Mouse (Mus musculus): ENCODE data around the gene Rhobtb1.

Rhobtb1 gene

DNA sequence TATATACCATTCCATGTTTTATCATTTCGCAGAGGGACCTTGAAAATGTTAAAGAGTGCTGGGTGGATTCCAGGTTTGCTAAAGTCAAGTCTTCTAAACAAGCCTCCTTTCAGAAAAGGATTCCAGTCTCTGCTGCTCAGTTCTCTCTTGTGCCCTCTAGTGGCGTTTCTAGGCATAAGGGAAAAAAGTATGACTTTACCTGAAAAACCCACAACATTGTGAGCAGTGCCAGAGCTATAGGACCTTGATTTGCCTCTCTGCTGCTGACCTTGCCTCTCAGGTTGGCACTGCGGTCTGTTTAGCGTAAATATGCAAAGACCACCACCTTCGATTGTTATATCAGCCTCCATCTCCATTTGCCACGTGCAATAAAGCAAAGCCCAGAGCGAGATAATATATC, 13.9 kb downstream of the Rhobtb1 start:
- DNase-seq (ENCODE audit: low read depth), result peak; percentile 16

DNA sequence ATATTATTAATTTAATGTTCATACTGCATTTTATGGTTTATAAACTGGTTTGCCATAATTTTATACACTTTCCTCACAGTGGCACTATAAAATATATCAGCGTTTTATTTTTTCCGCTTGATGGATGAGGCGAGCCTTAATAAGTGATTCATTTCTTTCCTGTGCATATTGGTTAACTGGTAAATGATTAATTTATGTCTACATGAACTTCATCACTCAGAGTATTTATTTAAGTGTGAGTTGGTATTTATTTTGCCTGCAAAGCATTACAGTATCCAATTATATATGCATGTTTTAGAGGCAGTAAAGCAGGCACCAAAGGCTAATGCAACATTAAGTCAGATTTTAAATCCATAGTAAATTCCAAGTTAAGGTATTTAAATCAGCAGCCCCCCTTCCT, 14.6 kb downstream of the Rhobtb1 start:
- DNase-seq (ENCODE audit: low read depth), result no peak

GRCm38 (mm10) chr10:69166514-69166913, 15.3 kb downstream of the Rhobtb1 start:
- no peak for DNase-seq (ENCODE audit: low read depth)

- no peak for DNase-seq (ENCODE audit: low read depth)
These were observed 21.2 kb downstream of the Rhobtb1 start for GRCm38 (mm10) chr10:69172412-69172811.

GRCm38 (mm10) chr10:69176116-69176515, 24.9 kb downstream of the Rhobtb1 start:
- no peak for DNase-seq (ENCODE audit: low read depth)

GRCm38 (mm10) chr10:69179341-69179740, 28.1 kb downstream of the Rhobtb1 start:
- no peak for DNase-seq (ENCODE audit: low read depth)

- DNase-seq (ENCODE audit: low read depth), result no peak
These were observed 29.8 kb downstream of the Rhobtb1 start for GRCm38 (mm10) chr10:69180997-69181396.

- DNase-seq (ENCODE audit: low read depth), result no peak
These were observed 33.7 kb downstream of the Rhobtb1 start for GRCm38 (mm10) chr10:69184903-69185302.

GRCm38 (mm10) chr10:69185431-69185830, 34.2 kb downstream of the Rhobtb1 start:
- no peak for DNase-seq (ENCODE audit: low read depth)

- peak; percentile 37 for DNase-seq (ENCODE audit: low read depth)
These were observed 35.0 kb downstream of the Rhobtb1 start for GRCm38 (mm10) chr10:69185894-69186893.

DNA sequence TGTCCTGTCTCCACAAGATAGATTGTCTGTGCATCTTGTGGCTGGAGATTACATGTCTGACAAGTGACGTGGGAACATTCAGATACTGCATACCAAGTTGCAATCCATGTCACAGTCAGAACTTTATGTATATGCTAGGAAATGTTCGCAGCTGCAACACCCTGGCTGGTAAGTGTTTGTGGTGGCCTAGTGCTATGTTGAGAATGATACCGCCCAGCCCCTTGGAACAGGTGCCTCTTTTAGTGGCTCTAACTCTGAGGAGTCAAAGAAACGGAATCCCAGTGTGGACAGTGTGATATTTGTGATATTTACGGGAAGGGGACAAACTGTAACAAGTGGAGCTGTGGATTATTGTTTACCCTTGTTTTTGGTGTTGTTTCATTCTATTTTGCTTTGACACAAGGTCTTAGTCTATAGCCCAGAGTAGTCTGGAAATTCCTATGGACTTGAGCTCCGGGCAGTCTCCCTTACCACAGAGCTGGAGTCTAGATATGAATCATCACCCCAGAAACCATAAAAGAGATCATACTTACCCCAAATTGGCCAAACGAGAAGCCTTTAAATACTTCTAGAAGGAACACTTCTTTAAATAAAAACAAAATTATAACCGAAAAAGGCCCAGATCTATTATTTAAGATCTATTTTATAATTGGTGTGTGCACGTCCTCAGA, 36.7 kb downstream of the Rhobtb1 start:
- no peak for DNase-seq (ENCODE audit: low read depth)

GRCm38 (mm10) chr10:69190434-69191160, 39.4 kb downstream of the Rhobtb1 start:
- no peak for DNase-seq (ENCODE audit: low read depth)

GRCm38 (mm10) chr10:69192266-69192665, 41.0 kb downstream of the Rhobtb1 start:
- DNase-seq (ENCODE audit: low read depth), result no peak

GRCm38 (mm10) chr10:69193721-69194120, 42.5 kb downstream of the Rhobtb1 start:
- DNase-seq (ENCODE audit: low read depth), result no peak

DNA sequence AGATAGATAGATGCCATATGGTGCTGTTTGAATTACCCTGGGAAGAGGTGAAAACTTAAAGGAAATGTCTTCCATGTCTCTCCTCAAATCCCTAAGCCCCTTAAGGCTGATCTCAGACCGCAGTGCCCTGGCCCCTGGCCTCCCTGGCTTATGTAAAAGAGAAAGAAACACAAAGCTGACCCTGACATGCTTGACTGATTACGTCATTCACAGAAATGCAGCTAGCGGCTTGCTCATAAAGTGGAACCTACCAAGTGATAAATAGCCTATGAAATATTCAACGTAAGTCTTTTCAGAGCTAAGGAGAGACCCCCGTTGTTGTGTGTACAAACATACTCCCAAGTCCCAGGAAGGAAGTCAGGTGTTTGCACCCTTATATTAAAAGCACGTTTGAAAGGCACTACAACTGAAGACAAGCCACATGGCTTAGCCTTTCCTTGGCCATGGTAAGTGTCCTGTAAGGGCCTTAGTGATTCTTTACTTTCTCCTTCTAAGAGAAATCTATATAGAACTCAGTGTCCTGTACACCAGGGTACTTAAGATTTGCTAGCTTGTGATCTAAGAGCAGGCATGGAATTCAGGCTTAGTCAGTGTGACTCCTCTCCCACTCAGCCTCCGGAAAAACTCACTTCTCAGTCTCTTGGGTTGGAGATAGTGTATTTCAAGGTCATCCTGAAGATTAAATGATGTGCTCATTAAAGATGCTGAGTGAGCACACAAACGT, 53.6 kb downstream of the Rhobtb1 start:
- DNase-seq (ENCODE audit: low read depth), result no peak

DNA sequence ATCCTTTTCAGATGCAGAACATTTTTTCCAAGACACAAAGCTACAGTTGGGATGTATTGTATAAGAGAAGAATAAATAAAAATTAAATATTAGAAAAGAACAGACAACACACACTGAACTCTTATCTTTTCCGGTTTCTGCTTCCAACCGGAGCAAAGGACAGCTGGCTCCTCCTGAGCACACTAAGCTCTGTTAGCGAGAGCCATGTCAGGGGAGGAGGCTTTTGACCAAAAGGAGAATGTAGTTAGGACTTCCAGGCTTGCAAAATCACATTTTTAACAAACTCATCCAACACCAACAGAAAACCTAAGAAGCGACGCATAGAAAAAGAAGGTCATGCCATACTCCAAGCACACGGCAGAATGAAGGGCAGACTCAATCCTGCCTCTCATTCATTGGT, 54.8 kb downstream of the Rhobtb1 start:
- no peak for DNase-seq (ENCODE audit: low read depth)

GRCm38 (mm10) chr10:69207481-69207880, 56.2 kb downstream of the Rhobtb1 start:
- DNase-seq (ENCODE audit: low read depth), result no peak

GRCm38 (mm10) chr10:69207981-69208630, 56.9 kb downstream of the Rhobtb1 start:
- no peak for DNase-seq (ENCODE audit: low read depth)

DNA sequence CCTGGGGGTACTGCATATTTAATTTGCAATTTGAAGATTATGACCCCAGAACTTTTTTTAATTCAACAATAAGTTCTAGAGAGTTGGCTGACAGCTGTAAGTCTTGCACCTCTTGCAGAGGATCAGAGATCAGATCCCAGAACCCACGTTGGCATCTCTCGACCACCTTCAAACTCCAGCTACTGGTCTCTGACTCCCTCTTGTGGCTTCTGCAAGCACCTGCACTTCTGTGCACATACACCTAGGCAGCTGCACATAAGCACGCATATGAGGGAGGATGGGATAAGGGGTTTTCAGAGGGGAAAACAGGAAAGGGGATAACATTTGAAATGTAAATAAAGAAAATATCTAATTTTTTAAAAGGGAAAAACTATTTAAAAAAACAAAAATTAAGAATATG, 57.5 kb downstream of the Rhobtb1 start:
- DNase-seq (ENCODE audit: low read depth), result no peak

DNA sequence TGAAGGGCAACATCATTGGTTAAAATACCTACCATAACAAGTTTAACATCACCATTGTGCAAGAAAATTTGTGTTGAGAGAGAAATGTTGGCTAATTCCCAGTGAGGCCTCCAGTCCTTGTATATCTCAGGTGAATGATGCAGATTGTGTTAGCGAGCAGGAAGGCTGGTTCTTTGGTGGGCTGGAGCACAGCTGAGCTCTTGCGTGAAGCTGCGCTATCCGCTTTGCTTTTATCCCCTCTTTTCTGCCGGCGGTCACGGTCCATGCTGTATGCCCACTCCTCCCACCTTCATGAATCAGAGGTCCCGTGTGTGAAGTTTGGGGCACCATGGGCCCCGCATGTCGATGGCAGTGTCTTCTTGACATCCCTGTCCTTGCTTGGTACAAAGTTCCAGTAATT, 58.8 kb downstream of the Rhobtb1 start:
- DNase-seq (ENCODE audit: low read depth), result no peak

- no peak for DNase-seq (ENCODE audit: low read depth)
These were observed 59.4 kb downstream of the Rhobtb1 start for GRCm38 (mm10) chr10:69210659-69211058.
